Comparison of ENCODE assay signal across 8 mouse cellular contexts in the genomic region with DNA sequence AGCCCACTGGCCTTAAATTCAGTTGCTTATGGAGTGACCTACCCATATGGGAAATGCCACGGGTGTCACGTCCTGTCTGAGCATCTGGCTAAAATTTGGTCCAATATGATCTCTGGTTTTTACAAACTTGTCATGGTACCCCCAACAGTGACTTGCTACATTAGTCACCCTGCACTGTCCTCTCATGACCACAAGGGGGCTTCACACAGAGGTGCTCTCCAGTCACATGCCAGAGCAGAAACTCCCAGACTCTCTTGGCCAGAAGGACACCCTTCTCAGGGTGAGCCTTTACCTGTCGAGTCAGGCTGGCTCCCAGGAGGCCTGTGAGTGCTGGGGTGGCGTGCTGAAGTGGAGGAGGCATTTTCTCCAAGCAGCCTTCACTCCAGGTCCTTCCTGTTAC. TPM values are rescaled to one million over a fixed set of nuclear protein-coding genes. Genes with fewer than 3 reads are reported as not detected.
DNase-seq lines count a peak whose midpoint lies in the region; ATAC-seq lines count a peak whose summit lies in the region.

No protein-coding gene starts in this region.

- H3K36me3 ChIP-seq in embryonic facial prominence, embryonic 10.5 days (replicated peaks), result no peaks in the 10 kb centered on the region
- H3K36me3 ChIP-seq in neural tube, embryonic 11.5 days (ENCODE audit: control insufficient read depth, insufficient read depth, low read length), result no peaks in the 10 kb centered on the region

- H3K9ac ChIP-seq in neural tube, embryonic 11.5 days (ENCODE audit: low read length), result no peak overlapping the region

- no peak overlapping the region for H3K27ac ChIP-seq in embryonic facial prominence, embryonic 10.5 days (replicated peaks)
- H3K27ac ChIP-seq in neural tube, embryonic 11.5 days (ENCODE audit: low read depth, low read length), result no peak overlapping the region

- no peak overlapping the region for H3K4me2 ChIP-seq in neural tube, embryonic 11.5 days (ENCODE audit: low read depth)

- WGBS in embryonic facial prominence, embryonic 10.5 days, result 50% methylated on average over 4 of the region's 4 CpGs
- WGBS in neural tube, embryonic 11.5 days, result 61% methylated on average over 4 of the region's 4 CpGs

- H3K27me3 ChIP-seq in embryonic facial prominence, embryonic 10.5 days (replicated peaks; ENCODE audit: low read depth, poor library complexity, severe bottlenecking), result no peaks in the 10 kb centered on the region
- H3K27me3 ChIP-seq in neural tube, embryonic 11.5 days (ENCODE audit: control insufficient read depth, insufficient read depth, low read length), result no peaks in the 10 kb centered on the region

- no peaks in the 10 kb centered on the region for H3K9me3 ChIP-seq in embryonic facial prominence, embryonic 10.5 days
- H3K9me3 ChIP-seq in neural tube, embryonic 11.5 days (ENCODE audit: control insufficient read depth, low read length), result no peaks in the 10 kb centered on the region

- H3K4me3 ChIP-seq in embryonic facial prominence, embryonic 10.5 days, result no peak overlapping the region
- no peak overlapping the region for H3K4me3 ChIP-seq in neural tube, embryonic 11.5 days (ENCODE audit: low read depth, low read length)

- no peak for DNase-seq in frontal cortex, postnatal 36 days (ENCODE audit: low spot score in 2 of 2)
- peak; percentile 9 for DNase-seq in spleen, adult 12 weeks (ENCODE audit: low spot score)
- no peak for DNase-seq in spleen, postnatal 14 days (ENCODE audit: low spot score in 2 of 2)
- DNase-seq in embryonic facial prominence, embryonic 10.5 days (ENCODE audit: low spot score), result peak; percentile 21
- peak; percentile 41 for DNase-seq in neural tube, embryonic 11.5 days (ENCODE audit: low spot score)
- DNase-seq in layer of hippocampus, postnatal 25 days (ENCODE audit: extremely low spot score in 1 of 2, low spot score in 1 of 2), result no peak
- no peak for DNase-seq in kidney, postnatal 25 days

- H3K4me1 ChIP-seq in embryonic facial prominence, embryonic 10.5 days, result no peaks in the 10 kb centered on the region; the same call in 1 of the 2 replicates
- H3K4me1 ChIP-seq in neural tube, embryonic 11.5 days (ENCODE audit: control insufficient read depth, insufficient read depth, low read length), result no peaks in the 10 kb centered on the region

- peak; percentile 62 for ATAC-seq in frontal cortex, adult (ENCODE audit: low TSS enrichment)
- ATAC-seq in neural tube, embryonic 11.5 days (ENCODE audit: insufficient read depth, low FRiP score, low TSS enrichment), result no peak

RNA-seq across cellular contexts. Expression of gene Gm1043, which starts 33.1 kb away (rescaled TPM):
- polyA plus RNA-seq in embryonic facial prominence, embryonic 10.5 days (2016; fragmentation: Nextera tagmentation; extraction: Ambion mirVana), result not detected in 2 replicates
- 0.12 TPM in 2 replicates for polyA plus RNA-seq in neural tube, embryonic 11.5 days (2014; fragmentation: Nextera tagmentation; extraction: Ambion mirVana)
- total RNA-seq in layer of hippocampus, postnatal 25 days (2021), result 10 to 100 TPM; 21.4 to 28.8 TPM

Comparison
In these comparisons a context has a peak if more than half of its experiments do, and no peak if none do; other contexts are left out.
1. DNase-seq: peak in spleen, adult 12 weeks (single experiment), embryonic facial prominence, embryonic 10.5 days (single experiment) and neural tube, embryonic 11.5 days (single experiment); none in frontal cortex, postnatal 36 days (0 of 2), spleen, postnatal 14 days (0 of 2), layer of hippocampus, postnatal 25 days (0 of 2) and kidney, postnatal 25 days (0 of 2).